Mouse (Mus musculus) mouse embryonic stem cell (cell line): ENCODE measurements around the gene Col2a1.

Source experiments
- in situ Hi-C, 2 experiments: fragments of 300-500 bp; cut with MboI; formaldehyde crosslinking; loops; 1 replicate in 1 of 2; 3 replicates in 1 of 2; pipeline ENCODE4 v1.14.3; 2019 to 2020; ENCODE audit warnings: low sequenced_read_pairs in 2 of 2, low pct_unique_long_range_greater_than_20kb in 1 of 2, mixed read lengths in 1 of 2; ENCODE audit not compliant: unreplicated experiment in 1 of 2

Gene Col2a1

GRCm38 (mm10) chr15:98003822-98004739 is at the start of gene Col2a1:
Gene Col2a1 (minus strand): TSS chr15:98004695.
- in situ Hi-C loops = loop anchor here in 1 of 2 experiments (25.0 kb wide), 1 partner anchor 783 kb away; the partner anchor contains the start of genes Wnt1 and Wnt10b

- in situ Hi-C loops = no loop called here
Observed at GRCm38 (mm10) chr15:98051685-98052084, 47.2 kb upstream of the Col2a1 start.

- in situ Hi-C loops = no loop called here
Observed at GRCm38 (mm10) chr15:98048918-98049700, 44.6 kb upstream of the Col2a1 start.

- in situ Hi-C loops = no loop called here
Observed at GRCm38 (mm10) chr15:98044387-98044786, 39.9 kb upstream of the Col2a1 start.

- in situ Hi-C loops = no loop called here
Observed at GRCm38 (mm10) chr15:98043967-98044366, 39.5 kb upstream of the Col2a1 start.

- in situ Hi-C loops = no loop called here
Observed at GRCm38 (mm10) chr15:98042508-98042907, 38.0 kb upstream of the Col2a1 start.

- in situ Hi-C loops = no loop called here
Observed at GRCm38 (mm10) chr15:98039682-98040081, 35.2 kb upstream of the Col2a1 start.

- in situ Hi-C loops = no loop called here
Observed at GRCm38 (mm10) chr15:98036578-98036977, 32.1 kb upstream of the Col2a1 start.

- in situ Hi-C loops = no loop called here
Observed at GRCm38 (mm10) chr15:98035076-98035755, 30.7 kb upstream of the Col2a1 start.

DNA sequence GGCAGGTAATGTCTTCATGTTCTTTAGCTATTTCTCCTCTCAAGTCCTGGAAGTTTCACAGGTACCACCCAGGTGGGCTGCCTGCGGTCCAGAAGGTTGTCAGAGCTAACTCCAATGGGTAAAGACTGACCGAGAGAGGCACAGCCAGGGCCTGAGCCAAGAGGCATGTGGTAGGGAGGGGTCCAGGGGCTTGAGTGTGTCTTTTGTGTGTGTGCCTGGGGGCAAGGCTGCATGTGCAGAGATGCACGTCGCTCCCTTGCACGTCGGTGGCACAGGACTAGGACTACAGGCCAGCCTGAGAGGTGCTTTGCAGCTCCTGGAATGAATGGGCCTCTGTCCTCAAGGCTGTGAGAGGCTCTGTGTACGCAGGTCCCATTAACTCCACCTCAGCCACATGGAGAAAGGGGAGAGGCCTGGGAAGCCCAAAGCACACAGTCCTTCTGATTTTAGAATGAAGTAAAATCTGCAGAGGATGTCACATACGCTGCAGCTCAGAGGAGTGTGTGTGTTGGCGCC is 28.8 kb upstream of the Col2a1 start:
- in situ Hi-C loops = no loop called here

GRCm38 (mm10) chr15:98029798-98030197 is 25.3 kb upstream of the Col2a1 start:
- in situ Hi-C loops = no loop called here

DNA sequence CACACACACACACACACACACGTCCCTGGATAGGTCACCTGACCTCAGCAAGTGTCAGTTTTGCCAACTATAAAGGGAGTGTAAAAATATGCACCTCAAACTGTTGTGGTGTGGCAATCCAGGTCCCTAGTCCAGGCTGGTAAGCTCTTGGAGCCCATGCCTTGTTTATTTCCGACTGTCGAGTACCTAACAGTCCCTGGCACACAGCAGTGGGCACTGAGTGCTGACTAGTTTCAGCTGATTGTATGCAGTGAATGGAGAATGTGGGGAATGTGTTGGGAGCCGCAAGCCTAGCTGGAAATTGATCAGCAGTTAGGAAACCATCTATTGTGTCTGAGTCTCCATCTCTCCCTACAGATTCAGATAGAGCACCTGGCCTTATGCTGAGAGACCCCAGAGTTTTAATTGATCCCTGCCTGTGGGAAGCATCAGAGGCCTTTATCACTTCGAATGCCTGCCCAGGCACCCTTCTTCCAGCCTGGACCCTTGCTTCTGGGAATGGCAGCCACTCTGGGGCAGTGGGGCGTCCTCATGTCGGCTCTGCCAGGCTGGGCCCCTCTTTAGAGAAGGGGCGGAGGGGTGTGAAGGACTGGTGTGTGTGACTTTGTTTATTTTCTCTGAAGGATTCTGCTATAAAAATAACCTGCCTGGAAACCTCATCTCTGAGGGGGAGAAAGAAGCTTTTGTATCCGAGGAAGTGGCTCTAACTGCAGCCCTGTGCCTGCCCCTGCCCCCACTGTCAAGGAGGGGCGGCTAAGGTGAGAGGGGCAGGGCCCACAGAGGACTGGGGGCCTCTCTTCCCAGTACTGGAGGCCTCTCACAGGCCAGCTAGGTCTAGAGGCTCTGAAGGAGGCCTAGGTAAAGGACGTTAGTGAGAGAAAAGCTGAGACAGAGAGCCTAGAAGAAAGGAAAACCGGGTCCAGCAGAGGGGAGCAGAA is 22.7 kb upstream of the Col2a1 start:
- in situ Hi-C loops = no loop called here

DNA sequence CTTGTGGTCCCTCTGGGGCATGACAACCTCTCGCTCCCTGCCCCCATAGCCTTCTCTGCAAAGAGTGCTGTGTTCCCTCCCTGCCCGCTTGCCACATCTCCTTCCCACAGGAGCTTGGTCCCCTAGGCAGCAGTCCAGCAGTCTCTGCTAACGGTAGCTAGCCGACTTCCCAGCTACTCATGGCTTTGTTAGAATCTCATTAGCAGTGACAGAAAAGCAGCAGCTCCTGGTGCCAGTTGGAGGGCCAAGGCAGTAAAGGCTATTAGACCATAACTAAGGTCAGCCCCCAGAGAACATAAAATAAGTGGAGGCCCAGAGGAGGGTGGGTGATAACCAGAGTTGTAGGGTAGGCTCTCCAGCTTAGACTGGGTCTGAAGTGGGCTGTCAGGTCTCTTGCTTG is 21.1 kb upstream of the Col2a1 start:
- in situ Hi-C loops = no loop called here

- in situ Hi-C loops = loop anchor here in 1 of 2 experiments (25.0 kb wide), 1 partner anchor 764 kb away; the partner anchor contains the start of genes Wnt1 and Wnt10b
Observed at GRCm38 (mm10) chr15:98023137-98023536, 18.6 kb upstream of the Col2a1 start.

DNA sequence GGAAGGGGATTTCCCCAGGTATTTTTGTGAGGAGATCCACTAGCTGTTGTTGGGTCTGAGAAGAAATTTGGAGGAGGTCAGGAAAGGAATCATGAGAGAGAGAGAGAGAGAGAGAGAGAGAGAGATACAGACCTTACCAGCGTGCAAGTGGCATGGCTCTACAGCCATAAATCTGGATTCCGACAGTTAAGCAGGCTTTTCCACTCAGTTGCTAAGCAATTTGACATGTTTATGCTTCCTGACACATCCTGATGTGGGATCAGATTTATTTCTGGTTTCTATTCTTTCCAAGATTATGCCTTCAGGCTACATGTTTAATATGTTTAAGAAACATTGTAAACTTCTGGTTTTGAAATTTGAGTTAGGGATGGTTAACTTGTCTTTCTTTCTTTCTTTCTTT is 17.4 kb upstream of the Col2a1 start:
- in situ Hi-C loops = loop anchor here in 1 of 2 experiments (25.0 kb wide), 1 partner anchor 765 kb away; the partner anchor contains the start of genes Wnt1 and Wnt10b

DNA sequence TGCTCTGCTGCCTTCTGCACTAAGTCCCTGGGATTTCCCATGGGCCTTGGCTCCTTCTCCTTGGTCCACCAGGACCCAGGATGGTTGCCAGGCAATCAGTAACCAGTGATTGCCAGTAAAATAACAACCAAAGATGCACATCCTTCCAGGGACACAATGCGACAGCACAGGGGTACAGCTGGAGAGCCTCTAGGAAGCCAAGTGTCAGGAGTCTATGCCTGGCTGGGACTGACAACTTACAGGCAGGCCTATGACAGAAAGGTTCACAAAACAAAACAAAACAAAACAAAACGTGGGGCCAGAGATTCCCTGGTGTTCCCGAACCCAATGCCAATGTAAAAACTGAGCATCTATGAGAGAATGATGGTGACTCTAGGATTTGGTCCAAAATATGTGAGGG is 14.6 kb upstream of the Col2a1 start:
- in situ Hi-C loops = loop anchor here in 1 of 2 experiments (25.0 kb wide), 1 partner anchor 768 kb away; the partner anchor contains the start of genes Wnt1 and Wnt10b

- in situ Hi-C loops = loop anchor here in 1 of 2 experiments (25.0 kb wide), 1 partner anchor 769 kb away; the partner anchor contains the start of genes Wnt1 and Wnt10b
Observed at GRCm38 (mm10) chr15:98017925-98018324, 13.4 kb upstream of the Col2a1 start.
